Mouse (Mus musculus): ENCODE measurements around the gene Amot.

Amot gene

GRCm38 (mm10) chrX:145430836-145431570 lies 74.0 kb downstream of the Amot start:
- no peaks in the 10 kb centered on the region for H3K9me3 ChIP-seq (ENCODE audit: low read length)
- H3K4me1 ChIP-seq (replicated peaks; ENCODE audit: low read depth, low read length) = no peaks in the 10 kb centered on the region
- H3K27me3 ChIP-seq (ENCODE audit: insufficient read depth, low read length) = no peaks in the 10 kb centered on the region
- H3K4me3 ChIP-seq (replicated peaks; ENCODE audit: low read length) = no peak overlapping the region
- no peaks in the 10 kb centered on the region for H3K36me3 ChIP-seq (ENCODE audit: insufficient read depth, low read length)
- TF ChIP-seq NANOG (IDR thresholded peaks at IDR 0.05; ENCODE audit: borderline replicate concordance, low read length) (no peak), CTCF (conservative IDR thresholded peaks at IDR 0.05; ENCODE audit: low read length) (no peak)

- Histone ChIP-seq H3K4me3 (replicated peaks; ENCODE audit: low read length) (no peak overlapping the region), H3K36me3 (ENCODE audit: insufficient read depth, low read length) (no peaks in the 10 kb centered on the region), H3K4me1 (replicated peaks; ENCODE audit: low read depth, low read length) (no peaks in the 10 kb centered on the region)
Measured at GRCm38 (mm10) chrX:145428811-145429210, 76.2 kb downstream of the Amot start.

GRCm38 (mm10) chrX:145424026-145424425 lies 81.0 kb downstream of the Amot start:
- Histone ChIP-seq H3K27me3 (ENCODE audit: insufficient read depth, low read length) (no peaks in the 10 kb centered on the region), H3K36me3 (ENCODE audit: insufficient read depth, low read length) (no peaks in the 10 kb centered on the region), H3K9me3 (ENCODE audit: low read length) (no peaks in the 10 kb centered on the region), H3K4me1 (replicated peaks; ENCODE audit: low read depth, low read length) (no peaks in the 10 kb centered on the region), H3K4me3 (replicated peaks; ENCODE audit: low read length) (no peak overlapping the region)
- TF ChIP-seq NANOG (IDR thresholded peaks at IDR 0.05; ENCODE audit: borderline replicate concordance, low read length) (no peak), CTCF (conservative IDR thresholded peaks at IDR 0.05; ENCODE audit: low read length) (no peak), POU5F1 (IDR thresholded peaks at IDR 0.05; ENCODE audit: borderline replicate concordance, low read length) (no peak)

More at GRCm38 (mm10) chrX:145428811-145429210, 76.2 kb downstream of the Amot start:
- H3K27me3 ChIP-seq (ENCODE audit: insufficient read depth, low read length) = no peaks in the 10 kb centered on the region
- H3K9me3 ChIP-seq (ENCODE audit: low read length) = no peaks in the 10 kb centered on the region
- TF ChIP-seq NANOG (IDR thresholded peaks at IDR 0.05; ENCODE audit: borderline replicate concordance, low read length) = no peak
- TF ChIP-seq POU5F1 (IDR thresholded peaks at IDR 0.05; ENCODE audit: borderline replicate concordance, low read length) = no peak
- TF ChIP-seq CTCF (conservative IDR thresholded peaks at IDR 0.05; ENCODE audit: low read length) = no peak

GRCm38 (mm10) chrX:145414319-145414718 lies 90.7 kb downstream of the Amot start:
- no peaks in the 10 kb centered on the region for H3K27me3 ChIP-seq (ENCODE audit: insufficient read depth, low read length)
- H3K4me1 ChIP-seq (replicated peaks; ENCODE audit: low read depth, low read length) = no peaks in the 10 kb centered on the region
- no peak for TF ChIP-seq CTCF (conservative IDR thresholded peaks at IDR 0.05; ENCODE audit: low read length)
- TF ChIP-seq POU5F1 (IDR thresholded peaks at IDR 0.05; ENCODE audit: borderline replicate concordance, low read length) = no peak
- TF ChIP-seq NANOG (IDR thresholded peaks at IDR 0.05; ENCODE audit: borderline replicate concordance, low read length) = no peak
- H3K36me3 ChIP-seq (ENCODE audit: insufficient read depth, low read length) = no peaks in the 10 kb centered on the region
- no peaks in the 10 kb centered on the region for H3K9me3 ChIP-seq (ENCODE audit: low read length)
- H3K4me3 ChIP-seq (replicated peaks; ENCODE audit: low read length) = no peak overlapping the region

- TF ChIP-seq NANOG (IDR thresholded peaks at IDR 0.05; ENCODE audit: borderline replicate concordance, low read length) (no peak), CTCF (conservative IDR thresholded peaks at IDR 0.05; ENCODE audit: low read length) (no peak), POU5F1 (IDR thresholded peaks at IDR 0.05; ENCODE audit: borderline replicate concordance, low read length) (no peak)
- Histone ChIP-seq H3K4me1 (replicated peaks; ENCODE audit: low read depth, low read length) (no peaks in the 10 kb centered on the region), H3K4me3 (replicated peaks; ENCODE audit: low read length) (no peak overlapping the region), H3K9me3 (ENCODE audit: low read length) (no peaks in the 10 kb centered on the region), H3K27me3 (ENCODE audit: insufficient read depth, low read length) (no peaks in the 10 kb centered on the region), H3K36me3 (ENCODE audit: insufficient read depth, low read length) (no peaks in the 10 kb centered on the region)
Measured at GRCm38 (mm10) chrX:145411425-145411824, 93.6 kb downstream of the Amot start.

GRCm38 (mm10) chrX:145406052-145406451 lies 98.9 kb downstream of the Amot start:
- no peak overlapping the region for H3K4me3 ChIP-seq (replicated peaks; ENCODE audit: low read length)
- TF ChIP-seq CTCF (conservative IDR thresholded peaks at IDR 0.05; ENCODE audit: low read length) (no peak), POU5F1 (IDR thresholded peaks at IDR 0.05; ENCODE audit: borderline replicate concordance, low read length) (no peak), NANOG (IDR thresholded peaks at IDR 0.05; ENCODE audit: borderline replicate concordance, low read length) (no peak)

GRCm38 (mm10) chrX:145401926-145402325 lies 103.1 kb downstream of the Amot start:
- Histone ChIP-seq H3K36me3 (ENCODE audit: insufficient read depth, low read length) (no peaks in the 10 kb centered on the region), H3K27me3 (ENCODE audit: insufficient read depth, low read length) (no peaks in the 10 kb centered on the region), H3K4me3 (replicated peaks; ENCODE audit: low read length) (no peak overlapping the region), H3K4me1 (replicated peaks; ENCODE audit: low read depth, low read length) (no peaks in the 10 kb centered on the region), H3K9me3 (ENCODE audit: low read length) (no peaks in the 10 kb centered on the region)
- TF ChIP-seq CTCF (conservative IDR thresholded peaks at IDR 0.05; ENCODE audit: low read length) = no peak
- TF ChIP-seq NANOG (IDR thresholded peaks at IDR 0.05; ENCODE audit: borderline replicate concordance, low read length) = no peak
- TF ChIP-seq POU5F1 (IDR thresholded peaks at IDR 0.05; ENCODE audit: borderline replicate concordance, low read length) = no peak

More at GRCm38 (mm10) chrX:145406052-145406451, 98.9 kb downstream of the Amot start:
- no peaks in the 10 kb centered on the region for H3K9me3 ChIP-seq (ENCODE audit: low read length)
- H3K27me3 ChIP-seq (ENCODE audit: insufficient read depth, low read length) = no peaks in the 10 kb centered on the region
- no peaks in the 10 kb centered on the region for H3K4me1 ChIP-seq (replicated peaks; ENCODE audit: low read depth, low read length)
- no peaks in the 10 kb centered on the region for H3K36me3 ChIP-seq (ENCODE audit: insufficient read depth, low read length)

GRCm38 (mm10) chrX:145399236-145399635 lies 105.7 kb downstream of the Amot start:
- TF ChIP-seq NANOG (IDR thresholded peaks at IDR 0.05; ENCODE audit: borderline replicate concordance, low read length) (no peak), CTCF (conservative IDR thresholded peaks at IDR 0.05; ENCODE audit: low read length) (peak; percentile 40), POU5F1 (IDR thresholded peaks at IDR 0.05; ENCODE audit: borderline replicate concordance, low read length) (no peak)
- H3K27me3 ChIP-seq (ENCODE audit: insufficient read depth, low read length) = no peaks in the 10 kb centered on the region
- no peaks in the 10 kb centered on the region for H3K9me3 ChIP-seq (ENCODE audit: low read length)
- no peaks in the 10 kb centered on the region for H3K36me3 ChIP-seq (ENCODE audit: insufficient read depth, low read length)
- H3K4me3 ChIP-seq (replicated peaks; ENCODE audit: low read length) = no peak overlapping the region
- H3K4me1 ChIP-seq (replicated peaks; ENCODE audit: low read depth, low read length) = no peaks in the 10 kb centered on the region

Data from E14TG2a.4 (cell line).